Mouse (Mus musculus) layer of hippocampus, adult 6 months (tissue): Measurements from ENCODE around the gene Esr2. TPM values are rescaled to one million over a fixed set of nuclear protein-coding genes. Genes with fewer than 3 reads are reported as not detected.

Experiments
- long read RNA-seq, 2 experiments: library from polyadenylated mRNA; unstranded; transcript quantifications; one replicate each; pipeline ENCODE4 v2.0.0; 2019 to 2020
- polyA plus RNA-seq: library from polyadenylated mRNA; unstranded; fragments of <200 nt; fragmentation: Nextera tagmentation; gene quantifications from 2 replicates; pipeline ENCODE4 v1.2.3, GENCODE M21; 2021

The Esr2 gene
- 0.08 and 0.18 TPM in 2 replicates for polyA plus RNA-seq
- long read RNA-seq, experiment 1: 0 reads
- long read RNA-seq, experiment 2, partial matches to known transcripts: 0 of 2 reads
- long read RNA-seq, experiment 2, other reads (novel, unspliced or antisense): 2 of 2 reads

GRCm38 (mm10) chr12:76177000-76177863, at the start of gene Esr2:
Gene Esr2, minus strand, starts transcription at chr12:76177259.

Other genes with a start within 250 kb of the Esr2 start
- gene Tex21, start 69.5 kb upstream of the Esr2 start, polyA plus RNA-seq: not detected in 2 replicates
- 28.0 and 32.4 TPM in 2 replicates for gene Mthfd1, start 78.0 kb upstream of the Esr2 start, polyA plus RNA-seq
- 14.5 and 20.9 TPM in 2 replicates for gene Akap5, start 147.6 kb upstream of the Esr2 start, polyA plus RNA-seq
- 10.0 and 11.4 TPM in 2 replicates for gene Zbtb25, start 192.3 kb upstream of the Esr2 start, polyA plus RNA-seq
- gene Zbtb1, start 193.0 kb upstream of the Esr2 start, polyA plus RNA-seq: 2.1 and 2.3 TPM in 2 replicates
- 117 and 119 TPM in 2 replicates for gene Hspa2, start 226.9 kb upstream of the Esr2 start, polyA plus RNA-seq
- 3.1 and 5.1 TPM in 2 replicates for gene Ppp1r36, start 240.3 kb upstream of the Esr2 start, polyA plus RNA-seq